Mouse (Mus musculus) hindbrain, embryonic 10.5 days (tissue): ENCODE data around the gene Rarb. TPM values are rescaled to one million over a fixed set of nuclear protein-coding genes. Genes with fewer than 3 reads are reported as not detected.
"Not testable (repeated sequence)": the region's sequence is repeated elsewhere in the genome, so short reads cannot be mapped to it uniquely, and the experiment has no call there.

Source experiments
- DNase-seq: peaks from one replicate; pipeline ENCODE4 v3.0.0-alpha.2; 2017; ENCODE audit warnings: low spot score
- H3K27ac ChIP-seq: fragments of 300-500 bp; sonication (generic); 2 replicates; pipeline ENCODE4 v1.5.1; 2016; ENCODE audit warnings: mild to moderate bottlenecking, moderate library complexity
- H3K27me3 ChIP-seq: fragments of 300-500 bp; sonication (generic); 2 replicates; pipeline ENCODE4 v1.6.1; 2016; ENCODE audit warnings: mild to moderate bottlenecking; ENCODE audit not compliant: poor library complexity, insufficient read depth, severe bottlenecking
- H3K36me3 ChIP-seq: fragments of 300-500 bp; sonication (generic); 2 replicates; pipeline ENCODE4 v1.6.1; 2016; ENCODE audit warnings: mild to moderate bottlenecking, moderate library complexity
- H3K4me1 ChIP-seq: fragments of 300-500 bp; sonication (generic); replicated peaks from 2 replicates; pipeline ENCODE4 v1.6.1; 2016; ENCODE audit warnings: mild to moderate bottlenecking
- H3K4me3 ChIP-seq: fragments of 300-500 bp; sonication (generic); 2 replicates; pipeline ENCODE4 v1.5.1; 2016; ENCODE audit warnings: mild to moderate bottlenecking, moderate library complexity
- H3K9me3 ChIP-seq: fragments of 300-500 bp; sonication (generic); 2 replicates; pipeline ENCODE4 v1.6.1; 2016; ENCODE audit warnings: mild to moderate bottlenecking, moderate library complexity
- WGBS: fragments of 180-500 bp; shearing (Covaris S2); methylation state at CpG from one replicate; pipeline ENCODE4 v1.1.7; 2016; 5-methylcytosine and 5-hydroxymethylcytosine counted together
- polyA plus RNA-seq: library from polyadenylated mRNA; unstranded; fragments of >200 nt; fragmentation: Nextera tagmentation; extraction: Ambion mirVana; gene quantifications from 2 replicates; pipeline ENCODE4 v1.2.1, GENCODE M21; 2016

The Rarb gene
- polyA plus RNA-seq, 1 experiment from 2014 or later: 18.9 TPM

DNA sequence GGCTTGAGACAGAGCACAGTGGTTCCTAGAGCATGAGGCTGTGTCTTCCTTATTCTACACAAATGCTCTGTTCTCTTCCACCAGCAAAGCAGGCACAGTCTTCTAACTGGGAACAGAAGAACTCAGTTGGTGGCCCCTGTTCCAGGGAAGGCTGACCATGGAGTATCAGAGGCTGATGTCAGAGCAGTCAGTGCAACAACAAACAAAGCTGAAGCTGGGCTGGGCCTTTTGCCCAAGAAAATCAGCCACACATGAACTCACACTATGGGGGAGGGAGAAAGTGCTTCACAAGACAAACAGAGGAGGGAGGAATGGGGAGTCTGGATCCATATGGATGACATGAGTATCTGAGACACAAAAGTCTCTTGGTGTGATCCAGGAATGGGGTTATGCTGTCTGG is 56.2 kb downstream of the Rarb start:
- no peak overlapping the region for H3K4me3 ChIP-seq
- DNase-seq: no peak
- H3K27ac ChIP-seq: no peak overlapping the region
- no peaks in the 10 kb centered on the region for H3K27me3 ChIP-seq
- 0 out of 2 replicates have a peak, but pooled peaks cover 4% of the 10 kb centered on the region for H3K4me1 ChIP-seq
- no peaks in the 10 kb centered on the region for H3K9me3 ChIP-seq
- H3K36me3 ChIP-seq: no peaks in the 10 kb centered on the region

DNA sequence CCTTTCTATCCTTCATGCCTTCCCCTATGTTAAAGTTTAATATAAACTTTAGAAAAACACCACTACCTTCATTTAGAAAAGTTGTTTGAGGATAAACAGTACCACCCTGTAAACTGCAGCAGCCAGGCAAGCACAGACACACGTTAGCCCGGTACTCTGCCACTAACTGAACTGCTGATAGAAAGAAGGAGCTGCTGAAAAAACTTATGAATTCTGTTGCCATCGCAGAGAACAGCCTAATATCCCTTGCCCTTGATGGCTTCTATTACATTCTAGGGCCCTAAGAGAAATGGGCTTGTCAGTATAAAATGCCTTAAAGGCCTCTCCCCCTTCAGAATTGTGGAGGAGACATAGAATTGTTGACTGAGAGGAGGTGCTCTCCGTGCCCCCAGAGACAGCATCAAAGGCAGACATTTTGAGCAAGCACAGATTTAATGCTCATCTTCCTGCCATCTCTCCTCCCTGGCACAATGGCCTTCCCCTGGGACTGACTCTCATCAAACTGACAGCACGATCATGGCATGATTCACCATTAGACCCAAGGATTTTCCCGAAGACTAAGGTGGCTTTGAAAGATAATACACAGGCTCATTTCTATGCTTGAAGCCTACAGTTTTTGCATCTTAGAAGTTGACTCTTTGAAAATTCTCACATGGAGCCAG is 60.1 kb downstream of the Rarb start:
- Histone ChIP-seq H3K27me3 (no peaks in the 10 kb centered on the region), H3K4me3 (no peak overlapping the region), H3K9me3 (no peaks in the 10 kb centered on the region), H3K4me1 (0 out of 2 replicates have a peak, but pooled peaks cover 4% of the 10 kb centered on the region), H3K27ac (no peak overlapping the region), H3K36me3 (no peaks in the 10 kb centered on the region)
- WGBS: 78% methylated on average over 6 of the region's 6 CpGs
- no peak for DNase-seq

DNA sequence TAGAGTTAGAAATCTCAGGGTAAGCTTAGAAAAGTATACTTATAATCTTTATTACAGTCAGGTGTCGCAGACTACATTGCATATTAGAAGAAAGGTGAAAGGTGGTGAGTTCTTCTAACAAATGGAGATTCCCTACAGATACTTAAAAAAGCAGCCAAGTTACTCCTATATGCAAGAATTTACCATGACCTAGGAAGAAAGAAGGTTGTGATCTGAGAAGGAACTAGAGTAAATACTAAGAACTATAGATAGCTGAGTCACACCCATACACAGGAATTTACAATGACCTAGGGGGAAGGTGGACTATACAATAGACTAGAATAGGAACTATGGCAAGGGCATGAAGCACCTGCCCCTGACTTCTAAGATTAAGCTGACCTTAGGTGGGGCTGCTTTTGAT is 63.4 kb downstream of the Rarb start:
- DNase-seq, H3K9me3 ChIP-seq, H3K4me3 ChIP-seq, H3K36me3 ChIP-seq, H3K4me1 ChIP-seq, H3K27me3 ChIP-seq, H3K27ac ChIP-seq: not testable (repeated sequence)
- WGBS: 98% methylated on average over 1 of the region's 1 CpGs

DNA sequence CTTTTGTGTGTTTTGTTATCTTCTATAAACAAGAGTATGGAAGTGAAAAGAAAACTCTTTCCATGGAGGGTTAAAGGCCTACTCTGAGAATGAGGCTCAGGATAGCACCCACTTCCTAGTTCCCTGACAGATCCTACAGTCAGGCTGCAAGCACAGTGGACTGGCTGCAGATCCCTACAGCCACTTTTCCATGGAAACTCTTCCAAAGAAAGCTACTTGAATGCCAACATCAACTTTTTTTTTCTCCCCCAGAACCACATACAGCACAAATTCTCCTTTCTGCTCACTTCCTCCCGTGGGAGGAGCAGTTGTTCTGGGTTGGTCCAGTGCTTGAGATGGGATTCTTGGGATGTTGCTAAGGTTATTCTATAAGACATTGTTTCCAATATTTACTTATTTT is 66.3 kb downstream of the Rarb start:
- no peaks in the 10 kb centered on the region for H3K4me1 ChIP-seq
- no peak overlapping the region for H3K27ac ChIP-seq
- no peak overlapping the region for H3K4me3 ChIP-seq
- no peaks in the 10 kb centered on the region for H3K9me3 ChIP-seq
- DNase-seq: no peak
- WGBS: 88% methylated on average over 1 of the region's 1 CpGs
- H3K27me3 ChIP-seq: no peaks in the 10 kb centered on the region
- H3K36me3 ChIP-seq: no peaks in the 10 kb centered on the region

DNA sequence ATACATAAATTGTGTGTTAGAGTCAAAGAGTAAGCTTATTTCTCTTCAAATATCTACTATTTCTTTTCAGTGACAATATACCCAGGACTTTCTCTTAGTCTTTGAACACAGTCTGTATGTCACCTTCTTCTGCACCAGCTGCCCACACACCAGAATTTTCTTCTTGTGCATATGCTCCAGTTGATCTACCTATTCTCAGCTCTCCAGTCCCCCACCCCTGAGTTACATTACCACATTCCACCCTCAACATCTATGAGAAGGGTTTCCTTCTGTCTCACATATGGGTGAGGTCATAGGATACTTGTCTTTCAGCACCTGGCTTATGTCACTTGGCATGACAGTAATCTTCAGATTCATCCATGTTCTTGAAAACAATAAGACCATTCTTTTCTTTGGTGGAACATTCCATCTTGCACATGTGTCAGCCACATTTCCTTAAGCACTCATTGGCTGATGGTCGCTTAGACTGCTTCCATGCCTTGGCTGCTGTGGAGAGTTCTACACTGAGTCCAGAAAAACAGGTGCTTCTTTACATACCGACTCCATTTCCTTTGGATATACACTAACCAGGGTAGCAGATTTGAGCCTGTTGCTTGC is 71.9 kb downstream of the Rarb start:
- Histone ChIP-seq H3K36me3 (no peaks in the 10 kb centered on the region), H3K9me3 (no peaks in the 10 kb centered on the region), H3K4me1 (no peaks in the 10 kb centered on the region), H3K27ac (no peak overlapping the region), H3K4me3 (no peak overlapping the region), H3K27me3 (no peaks in the 10 kb centered on the region)
- no peak for DNase-seq
- WGBS: 87% methylated on average over 2 of the region's 2 CpGs

DNA sequence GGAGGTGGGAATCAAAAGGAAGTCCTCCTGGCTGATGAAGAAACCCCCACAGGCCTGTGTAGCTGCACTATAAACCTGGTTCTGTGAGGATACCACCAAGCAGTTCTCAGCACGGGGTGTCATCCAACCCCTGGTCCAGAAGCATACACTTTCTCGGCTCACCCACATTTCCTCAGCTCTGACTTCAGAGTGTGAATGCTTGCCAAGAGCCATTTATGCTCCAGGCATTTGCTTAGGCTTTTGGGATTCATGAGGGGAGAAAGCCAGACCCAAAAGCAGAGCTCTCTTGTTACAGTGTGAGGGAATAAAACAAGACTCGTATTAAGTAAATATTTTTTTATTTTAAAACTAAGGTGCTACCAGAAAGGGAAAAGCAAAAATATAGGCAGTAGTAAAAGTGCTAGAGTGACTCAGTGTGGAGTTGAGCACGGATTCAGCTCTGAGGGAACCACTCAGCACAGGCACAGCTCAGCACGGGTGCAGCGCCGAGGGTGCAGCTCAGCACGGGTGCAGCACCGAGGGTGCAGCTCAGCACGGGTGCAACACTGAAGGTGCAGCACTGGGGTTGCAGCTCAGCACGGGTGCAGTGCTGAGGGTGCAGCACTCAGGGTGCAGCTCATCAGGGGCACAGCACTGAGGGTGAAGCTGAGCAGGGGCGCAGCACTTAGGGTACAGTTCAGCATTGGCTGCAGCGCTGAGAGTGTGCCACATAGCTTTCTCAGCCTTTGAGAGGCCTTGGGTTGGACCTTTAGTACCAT is 77.8 kb downstream of the Rarb start:
- H3K27ac ChIP-seq: no peak overlapping the region
- WGBS: 81% methylated on average over 13 of the region's 13 CpGs

DNA sequence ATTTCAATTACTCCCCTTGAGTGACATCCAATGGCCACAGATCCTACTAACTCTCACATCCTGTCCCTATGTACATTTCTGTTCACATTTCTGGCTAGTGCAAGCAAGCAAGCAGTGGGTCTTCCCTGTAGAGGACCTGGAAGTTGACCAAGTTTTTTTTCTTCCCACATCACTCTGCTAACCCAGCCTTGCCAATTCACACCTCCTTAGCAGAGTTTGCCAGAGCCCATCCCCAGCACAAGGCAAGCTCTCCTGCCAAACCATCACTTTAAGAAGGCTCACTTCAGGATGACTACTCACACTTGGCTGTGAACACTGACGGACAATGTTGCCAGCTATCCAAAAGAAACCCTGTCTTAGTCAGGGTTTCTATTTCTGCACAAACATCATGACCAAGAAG is 80.4 kb downstream of the Rarb start:
- Histone ChIP-seq H3K27ac (no peak overlapping the region), H3K4me3 (no peak overlapping the region), H3K27me3 (peaks cover 25% of the 10 kb centered on the region; the same call in 1 of the 2 replicates), H3K9me3 (no peaks in the 10 kb centered on the region), H3K4me1 (peaks cover 25% of the 10 kb centered on the region), H3K36me3 (no peaks in the 10 kb centered on the region)
- DNase-seq: no peak
- WGBS: 94% methylated on average over 1 of the region's 1 CpGs

More for the DNA sequence above, 77.8 kb downstream of the Rarb start:
- no peaks in the 10 kb centered on the region for H3K36me3 ChIP-seq
- H3K4me1 ChIP-seq: no peaks in the 10 kb centered on the region
- no peak overlapping the region for H3K4me3 ChIP-seq
- no peaks in the 10 kb centered on the region for H3K9me3 ChIP-seq
- H3K27me3 ChIP-seq: peaks cover 8% of the 10 kb centered on the region; the same call in 1 of the 2 replicates
- no peak for DNase-seq

DNA sequence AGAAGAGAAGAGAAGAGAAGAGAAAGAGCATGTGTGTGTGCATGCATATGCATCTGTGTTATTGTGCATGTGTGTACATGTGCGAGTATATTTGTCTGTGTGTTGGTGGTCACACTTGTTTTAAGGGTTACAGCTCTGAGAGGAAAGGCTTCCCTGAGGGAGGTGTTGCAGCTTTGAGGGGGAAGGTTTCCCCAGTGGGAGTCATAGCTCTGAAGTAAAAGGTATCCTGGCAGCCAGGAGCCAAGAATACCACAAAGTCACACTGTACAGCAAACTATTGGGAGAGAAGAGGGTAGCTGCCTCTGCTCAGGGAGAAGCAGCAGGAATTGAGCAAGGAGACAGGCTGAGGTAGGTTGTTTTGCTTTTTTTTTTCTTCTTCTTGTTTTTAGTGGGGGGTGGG is 81.2 kb downstream of the Rarb start:
- Histone ChIP-seq H3K9me3 (no peaks in the 10 kb centered on the region), H3K36me3 (no peaks in the 10 kb centered on the region), H3K4me1 (peaks cover 33% of the 10 kb centered on the region), H3K27me3 (peaks cover 25% of the 10 kb centered on the region; the same call in 1 of the 2 replicates), H3K4me3 (no peak overlapping the region), H3K27ac (no peak overlapping the region)
- WGBS: 96% methylated on average over 1 of the region's 1 CpGs
- no peak for DNase-seq

DNA sequence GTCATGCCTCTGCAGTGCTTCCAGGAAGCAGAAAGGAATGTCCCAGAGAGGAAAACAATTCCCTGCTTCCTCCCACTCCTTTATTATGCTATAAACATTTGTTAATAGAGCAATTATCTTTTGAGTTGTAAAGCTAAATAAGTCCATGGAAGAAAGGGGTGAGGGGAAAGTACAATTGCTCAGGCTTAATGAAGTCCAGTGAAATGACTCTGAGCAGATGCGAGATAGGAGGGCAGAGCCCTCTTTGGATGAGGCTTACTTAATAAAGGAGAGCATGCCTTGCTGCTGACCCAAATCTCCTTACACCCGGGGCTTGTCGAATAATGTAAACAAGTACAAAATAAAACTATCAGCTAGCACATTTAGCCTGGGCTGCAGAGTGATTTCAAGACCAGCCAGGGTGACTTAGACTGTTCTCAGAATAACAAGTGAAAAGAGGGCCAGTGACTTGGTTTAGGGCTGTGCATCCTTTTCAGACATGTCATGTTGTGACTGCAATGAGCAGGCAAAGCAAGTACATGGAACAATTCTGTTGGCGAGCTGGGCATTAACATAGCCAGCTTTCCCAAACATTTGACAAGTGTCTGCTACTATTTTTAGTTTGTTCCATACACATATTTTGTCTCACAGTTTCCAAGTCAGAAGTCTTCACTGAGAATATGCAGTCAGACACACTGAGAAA is 83.5 kb downstream of the Rarb start:
- no peaks in the 10 kb centered on the region for H3K9me3 ChIP-seq
- H3K27ac ChIP-seq: no peak overlapping the region
- peaks cover 43% of the 10 kb centered on the region for H3K27me3 ChIP-seq
- no peaks in the 10 kb centered on the region for H3K36me3 ChIP-seq
- peaks cover 38% of the 10 kb centered on the region for H3K4me1 ChIP-seq
- DNase-seq: no peak
- WGBS: 58% methylated on average over 4 of the region's 4 CpGs
- no peak overlapping the region for H3K4me3 ChIP-seq

DNA sequence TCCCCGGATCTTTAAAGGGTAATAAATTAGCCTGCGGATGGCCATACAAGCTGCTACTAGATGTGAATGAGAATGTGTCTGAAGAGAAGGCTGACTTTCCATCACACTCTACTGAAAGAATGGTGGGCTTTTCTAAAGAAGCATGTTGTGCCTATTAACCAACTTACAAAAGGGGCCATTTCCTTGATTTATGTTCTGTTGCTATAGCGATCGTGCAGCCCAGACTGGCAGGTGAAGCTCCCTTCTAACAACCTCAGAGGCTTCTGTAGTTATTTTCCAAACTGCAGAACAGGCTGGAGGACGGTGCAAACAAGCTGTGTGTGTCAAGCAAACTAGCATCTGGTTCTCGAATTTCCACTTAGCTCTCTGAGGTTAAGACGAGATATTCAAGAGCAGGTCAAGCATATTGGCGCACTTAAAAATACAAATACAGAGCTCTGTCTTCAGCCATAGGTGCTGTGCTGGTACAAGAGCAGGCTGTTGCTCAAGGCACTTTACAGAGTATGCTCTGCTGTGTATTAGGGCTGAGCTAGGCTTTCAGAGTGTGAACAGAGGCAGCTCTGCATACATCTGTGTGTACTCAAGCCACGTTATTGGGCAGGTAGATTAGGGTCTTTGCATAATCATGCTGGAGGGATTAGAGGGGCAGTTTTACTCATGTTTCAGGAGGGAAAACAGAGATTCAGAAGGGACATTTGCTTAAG is 85.2 kb downstream of the Rarb start:
- Histone ChIP-seq H3K36me3 (no peaks in the 10 kb centered on the region), H3K4me3 (no peak overlapping the region), H3K9me3 (no peaks in the 10 kb centered on the region), H3K27me3 (peaks cover 43% of the 10 kb centered on the region), H3K27ac (peak overlapping the region; percentile 53; the same call in 1 of the 2 replicates), H3K4me1 (peaks cover 38% of the 10 kb centered on the region)
- DNase-seq: peak; percentile 45
- 24% methylated on average over 9 of the region's 9 CpGs for WGBS

DNA sequence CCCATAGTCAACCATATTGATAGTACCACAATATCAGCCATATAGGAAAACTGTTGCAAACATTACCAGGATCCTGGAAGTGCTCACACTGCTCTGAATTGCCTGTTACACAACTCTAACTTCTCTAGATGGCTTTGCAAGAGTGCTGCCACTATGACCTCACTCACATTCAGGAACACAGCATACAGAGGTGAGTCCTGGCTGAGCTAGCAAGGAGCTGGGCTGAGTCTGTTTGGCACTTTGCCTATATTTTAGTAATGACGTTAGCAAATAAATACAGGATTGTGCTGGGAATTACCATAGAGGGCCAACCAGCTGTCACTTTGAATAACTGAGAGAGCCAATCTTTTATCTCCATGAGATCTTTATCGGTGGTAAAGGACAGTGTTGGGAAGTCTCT is 86.9 kb downstream of the Rarb start:
- 81% methylated on average over 2 of the region's 2 CpGs for WGBS
- Histone ChIP-seq H3K27me3 (peaks cover 40% of the 10 kb centered on the region), H3K27ac (no peak overlapping the region), H3K9me3 (no peaks in the 10 kb centered on the region), H3K36me3 (no peaks in the 10 kb centered on the region), H3K4me1 (peaks cover 38% of the 10 kb centered on the region), H3K4me3 (no peak overlapping the region)
- DNase-seq: no peak

DNA sequence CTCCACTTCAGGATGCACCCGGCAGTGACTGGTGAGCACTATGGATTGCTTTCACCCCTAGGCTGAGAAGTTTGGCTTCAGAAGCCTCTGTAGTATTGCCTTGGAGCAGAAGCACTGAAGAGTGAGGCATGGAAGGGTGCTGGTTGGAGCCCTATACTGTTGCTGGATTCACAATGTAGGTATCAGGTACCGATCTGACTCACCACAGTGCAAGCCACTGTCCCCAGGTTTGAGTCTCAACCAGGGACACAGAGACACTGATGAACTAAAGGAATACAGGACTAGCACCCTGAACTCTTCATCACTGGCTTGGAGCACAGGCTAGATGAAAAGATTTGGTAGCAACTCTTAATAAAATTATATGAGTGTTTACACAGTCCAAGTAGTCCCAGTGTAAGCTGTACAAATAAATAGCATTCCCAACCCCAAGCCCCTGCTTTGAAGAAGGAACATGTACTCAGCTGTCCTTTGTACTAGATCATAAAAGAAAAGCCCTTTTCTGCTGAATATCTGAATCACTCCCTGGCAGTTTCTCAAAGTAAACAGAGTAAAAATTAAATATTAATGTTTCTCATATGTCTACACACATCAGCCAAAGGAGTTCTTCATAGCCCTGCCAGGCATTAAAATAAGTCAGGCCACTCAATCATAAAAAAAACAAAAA is 90.6 kb downstream of the Rarb start:
- 90% methylated on average over 2 of the region's 2 CpGs for WGBS
- Histone ChIP-seq H3K9me3 (peaks cover 4% of the 10 kb centered on the region; the same call in 1 of the 2 replicates), H3K27me3 (peaks cover 18% of the 10 kb centered on the region), H3K27ac (no peak overlapping the region), H3K4me1 (peaks cover 10% of the 10 kb centered on the region), H3K4me3 (no peak overlapping the region), H3K36me3 (no peaks in the 10 kb centered on the region)
- DNase-seq: no peak
